Mouse (Mus musculus): ENCODE results near the gene Chkb.

DNA sequence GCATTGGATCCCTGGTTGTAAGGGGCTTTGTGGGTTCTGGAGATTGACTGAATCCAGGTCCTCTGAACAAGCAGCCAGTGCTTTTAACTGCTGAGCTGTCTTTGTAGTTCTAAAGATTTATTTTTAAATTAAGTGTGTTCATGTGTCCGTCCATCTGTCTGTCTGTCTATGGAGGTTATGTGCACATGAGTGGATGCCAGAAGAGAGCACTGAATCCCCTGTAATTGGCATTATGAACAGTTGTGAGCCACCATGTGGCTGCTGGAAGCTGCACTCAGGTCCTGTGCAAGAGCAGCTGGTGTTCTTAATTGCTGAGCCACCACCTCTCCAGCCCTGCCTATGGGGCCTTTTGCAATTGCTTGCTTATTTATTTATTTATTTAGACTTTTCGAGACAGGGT lies 31.6 kb downstream of the Chkb start:
- TF ChIP-seq CTCF (IDR thresholded peaks at IDR 0.05; ENCODE audit: borderline replicate concordance, control insufficient read depth, extremely low read depth, insufficient read depth, low read length, poor library complexity), result no peak
- no peak for TF ChIP-seq POLR2A (IDR thresholded peaks at IDR 0.05; ENCODE audit: control insufficient read depth, extremely low read depth, insufficient read depth, low read length, poor library complexity)

All from thymus, adult 2 months (tissue).